In genomic region chr5:67826278-67826677, GRCm38 (mm10) we compare ENCODE assay signal across 24 mouse cellular contexts. TPM values are rescaled to one million over a fixed set of nuclear protein-coding genes. Genes with fewer than 3 reads are reported as not detected.
DNase-seq lines count a peak whose midpoint lies in the region; ATAC-seq and TF ChIP-seq lines count a peak whose summit lies in the region.
"Had no signal": no experiment of that assay in that cellular context is flagged by ENCODE, and none has a peak within 500 bp of the region (broad histone marks: within the 10 kb centered on the region; RNA-seq: fewer than 3 reads in every experiment).

No protein-coding gene starts in this region.

- no peak for TF ChIP-seq CTCF in CH12.LX (conservative IDR thresholded peaks at IDR 0.05 in 1 of 2, IDR thresholded peaks at IDR 0.05 in 1 of 2; ENCODE audit: low read depth in 2 of 2, low read length in 2 of 2)
- TF ChIP-seq CTCF in stomach, postnatal 0 days (IDR thresholded peaks at IDR 0.05; ENCODE audit: low read depth) = no peak
- TF ChIP-seq CTCF in liver, postnatal 0 days (IDR thresholded peaks at IDR 0.05; ENCODE audit: low read depth) = no peak

- TF ChIP-seq EP300 in CH12.LX (IDR thresholded peaks at IDR 0.05; ENCODE audit: low read length) = no peak
- no peak for TF ChIP-seq EP300 in stomach, postnatal 0 days (optimal IDR thresholded peaks at IDR 0.05)
- no peak for TF ChIP-seq EP300 in liver, postnatal 0 days (IDR thresholded peaks at IDR 0.05; ENCODE audit: low read depth)

- TF ChIP-seq RAD21 in CH12.LX (IDR thresholded peaks at IDR 0.05; ENCODE audit: low read depth, low read length) = no peak

- no peaks in the 10 kb centered on the region for H3K36me3 ChIP-seq in CH12.LX (replicated peaks in 1 of 2; ENCODE audit: control insufficient read depth in 1 of 2, insufficient read depth in 1 of 2, low read length in 1 of 2)
- no peaks in the 10 kb centered on the region for H3K36me3 ChIP-seq in stomach, postnatal 0 days (ENCODE audit: control insufficient read depth, insufficient read depth, low read length)
- no peaks in the 10 kb centered on the region for H3K36me3 ChIP-seq in liver, postnatal 0 days (replicated peaks; ENCODE audit: insufficient read depth, low read length)
- H3K36me3 ChIP-seq: forebrain, embryonic 10.5 days; hindbrain, embryonic 10.5 days; hindbrain, embryonic 13.5 days had no signal

- peak overlapping the region; percentile 19 for H3K4me2 ChIP-seq in CH12.LX (ENCODE audit: insufficient read depth, low read depth, poor library complexity, severe bottlenecking)
- no peak overlapping the region for H3K4me2 ChIP-seq in stomach, postnatal 0 days (replicated peaks; ENCODE audit: low read depth)
- H3K4me2 ChIP-seq in liver, postnatal 0 days (ENCODE audit: low read depth, low read length) = no peak overlapping the region
- H3K4me2 ChIP-seq: forebrain, embryonic 13.5 days; heart, embryonic 11.5 days; hindbrain, embryonic 13.5 days had no signal

- peaks cover 3% of the 10 kb centered on the region; the same call in 1 of the 2 replicates for H3K79me2 ChIP-seq in CH12.LX (replicated peaks; ENCODE audit: control insufficient read depth, extremely low read depth, insufficient read depth, poor library complexity, severe bottlenecking)

- ATAC-seq in stomach, postnatal 0 days (ENCODE audit: low FRiP score, low TSS enrichment) = no peak
- ATAC-seq in liver, postnatal 0 days = no peak
- ATAC-seq: forebrain, embryonic 13.5 days; forebrain, embryonic 16.5 days; hindbrain, embryonic 16.5 days; intestine, embryonic 16.5 days; Patski had no signal

- H3K9me3 ChIP-seq in CH12.LX (replicated peaks; ENCODE audit: low read length) = no peaks in the 10 kb centered on the region
- H3K9me3 ChIP-seq in stomach, postnatal 0 days (ENCODE audit: control insufficient read depth, low read length) = no peaks in the 10 kb centered on the region
- no peaks in the 10 kb centered on the region for H3K9me3 ChIP-seq in liver, postnatal 0 days (ENCODE audit: low read length)
- H3K9me3 ChIP-seq: forebrain, embryonic 10.5 days; forebrain, embryonic 13.5 days; G1E; hindbrain, embryonic 10.5 days; hindbrain, embryonic 13.5 days had no signal

- peaks cover 22 to 48% of the 10 kb centered on the region in 2 experiments for H3K4me1 ChIP-seq in CH12.LX (ENCODE audit: control insufficient read depth in 1 of 2, insufficient read depth in 2 of 2)
- H3K4me1 ChIP-seq in stomach, postnatal 0 days (replicated peaks; ENCODE audit: control insufficient read depth, insufficient read depth) = no peaks in the 10 kb centered on the region
- H3K4me1 ChIP-seq in liver, postnatal 0 days (ENCODE audit: insufficient read depth) = peaks cover 27% of the 10 kb centered on the region
- H3K4me1 ChIP-seq: forebrain, embryonic 10.5 days had no signal

- no peaks in the 10 kb centered on the region for H3K27me3 ChIP-seq in CH12.LX (replicated peaks)
- H3K27me3 ChIP-seq in stomach, postnatal 0 days (ENCODE audit: control insufficient read depth, insufficient read depth, low read length) = no peaks in the 10 kb centered on the region
- no peaks in the 10 kb centered on the region for H3K27me3 ChIP-seq in liver, postnatal 0 days (ENCODE audit: insufficient read depth, low read length)
- H3K27me3 ChIP-seq: forebrain, embryonic 13.5 days; hindbrain, embryonic 13.5 days; Patski had no signal

- in situ Hi-C loops in CH12.LX (cut with MboI; ENCODE audit: low pct_ligation_motif_present, low pct_unique_long_range_greater_than_20kb, low sequenced_read_pairs) = no loop called here

- dilution Hi-C loops in CH12.LX (cut with MboI; ENCODE audit: extremely low pct_ligation_motif_present, extremely low pct_unique_long_range_greater_than_20kb, low sequenced_read_pairs) = no loop called here

- WGBS in stomach, postnatal 0 days = 90% methylated on average over 9 of the region's 9 CpGs
- 81% methylated on average over 9 of the region's 9 CpGs for WGBS in liver, postnatal 0 days (ENCODE audit: insufficient replicate concordance)

- peak overlapping the region; percentile 33; the same call in 1 of the 2 replicates for H3K27ac ChIP-seq in CH12.LX (ENCODE audit: insufficient read depth, low read depth)
- H3K27ac ChIP-seq in stomach, postnatal 0 days (replicated peaks) = no peak overlapping the region
- no peak overlapping the region for H3K27ac ChIP-seq in liver, postnatal 0 days (ENCODE audit: low read depth)
- H3K27ac ChIP-seq: forebrain, embryonic 10.5 days; forebrain, embryonic 13.5 days; hindbrain, embryonic 10.5 days; hindbrain, embryonic 13.5 days had no signal

- peak overlapping the region; percentile 18 for H3K9ac ChIP-seq in CH12.LX (ENCODE audit: insufficient read depth, low read depth)
- H3K9ac ChIP-seq in stomach, postnatal 0 days (ENCODE audit: low read length) = no peak overlapping the region
- no peak overlapping the region for H3K9ac ChIP-seq in liver, postnatal 0 days (replicated peaks)
- H3K9ac ChIP-seq: forebrain, embryonic 13.5 days; hindbrain, embryonic 13.5 days had no signal

- TF ChIP-seq POLR2A in CH12.LX (IDR thresholded peaks at IDR 0.05; ENCODE audit: low read depth, low read length) = no peak

- peak; percentile 2 for DNase-seq in cerebellum, adult 11-12 months
- no peak for DNase-seq in cerebellum, adult 9-10 months
- peak; percentile 21 to 30 for DNase-seq in B cell, adult 2 months
- DNase-seq in CH12.LX (ENCODE audit: extremely low read depth) = no peak
- peak; percentile 2 for DNase-seq in stomach, postnatal 0 days (ENCODE audit: low spot score)
- DNase-seq in frontal cortex, postnatal 14 days (ENCODE audit: low spot score in 2 of 2) = no peak
- no peak for DNase-seq in liver, postnatal 0 days
- DNase-seq: adrenal gland, adult 2 months; adrenal gland, postnatal 14 days; cerebellum, adult 11 months; cerebellum, adult 8-10 months; cerebellum, postnatal 14 days; gastrocnemius, postnatal 10 days; gastrocnemius, postnatal 36 days had no signal

- H3K4me3 ChIP-seq in CH12.LX (replicated peaks in 1 of 3; ENCODE audit: low read depth in 2 of 3, low read length in 2 of 3, poor library complexity in 1 of 3) = no peak overlapping the region
- H3K4me3 ChIP-seq in stomach, postnatal 0 days (ENCODE audit: low read depth, low read length) = no peak overlapping the region
- no peak overlapping the region for H3K4me3 ChIP-seq in liver, postnatal 0 days (ENCODE audit: low read depth, low read length)
- H3K4me3 ChIP-seq: forebrain, embryonic 10.5 days; forebrain, embryonic 13.5 days; hindbrain, embryonic 10.5 days; hindbrain, embryonic 13.5 days had no signal

TF ChIP-seq in CH12.LX, 34 proteins besides CTCF, POLR2A, EP300 and RAD21:
- TF ChIP-seq MXI1 (IDR thresholded peaks at IDR 0.05; ENCODE audit: low read depth, low read length) (peak; percentile 68; the same call in 1 of the 2 replicates), MAX (IDR thresholded peaks at IDR 0.05; ENCODE audit: low read length) (peak; percentile 97), MYC (IDR thresholded peaks at IDR 0.05; ENCODE audit: low read depth, low read length) (peak; percentile 98), SIN3A (IDR thresholded peaks at IDR 0.05; ENCODE audit: low read length) (no peak), USF2 (conservative IDR thresholded peaks at IDR 0.05; ENCODE audit: low read depth, low read length) (peak; percentile 61), BHLHE40 (IDR thresholded peaks at IDR 0.05; ENCODE audit: low read depth, low read length) (peak; percentile 52; the same call in 1 of the 2 replicates), USF1 (IDR thresholded peaks at IDR 0.05; ENCODE audit: low read depth, low read length) (peak; percentile 78), JUND (conservative IDR thresholded peaks at IDR 0.05; ENCODE audit: low read depth, low read length) (no peak), RCOR1 (conservative IDR thresholded peaks at IDR 0.05; ENCODE audit: low read depth, low read length) (no peak), CHD2 (IDR thresholded peaks at IDR 0.05; ENCODE audit: low read length) (no peak)

RNA-seq across cellular contexts. Expression of gene Atp8a1, which starts 21.0 kb away (rescaled TPM):
- total RNA-seq in CH12.LX (2012; rRNA removed) (8.4 and 11.2 TPM in 2 replicates), CH12.LX (2014; rRNA removed) (5.0 and 5.5 TPM in 2 replicates)
- 4.4 and 4.8 TPM in 2 replicates for polyA plus RNA-seq in CH12.LX (2012; ENCODE audit: insufficient read length, low read depth)
- polyA plus RNA-seq in stomach, postnatal 0 days (2015; fragmentation: Nextera tagmentation; extraction: Ambion mirVana) = 3.3 and 4.2 TPM in 2 replicates
- polyA plus RNA-seq in liver, postnatal 0 days (2015; fragmentation: Nextera tagmentation; extraction: Ambion mirVana) = 17.1 and 18.5 TPM in 2 replicates

Comparison
In these comparisons a context has a peak if more than half of its experiments do, and no peak if none do; other contexts are left out.
1. DNase-seq: peak in cerebellum, adult 11-12 months (single experiment), B cell, adult 2 months (2 of 2) and stomach, postnatal 0 days (single experiment); none in cerebellum, adult 9-10 months (single experiment), CH12.LX (single experiment), frontal cortex, postnatal 14 days (0 of 2) and liver, postnatal 0 days (single experiment).